Mouse (Mus musculus): ENCODE measurements around the gene Zfp275.

DNA sequence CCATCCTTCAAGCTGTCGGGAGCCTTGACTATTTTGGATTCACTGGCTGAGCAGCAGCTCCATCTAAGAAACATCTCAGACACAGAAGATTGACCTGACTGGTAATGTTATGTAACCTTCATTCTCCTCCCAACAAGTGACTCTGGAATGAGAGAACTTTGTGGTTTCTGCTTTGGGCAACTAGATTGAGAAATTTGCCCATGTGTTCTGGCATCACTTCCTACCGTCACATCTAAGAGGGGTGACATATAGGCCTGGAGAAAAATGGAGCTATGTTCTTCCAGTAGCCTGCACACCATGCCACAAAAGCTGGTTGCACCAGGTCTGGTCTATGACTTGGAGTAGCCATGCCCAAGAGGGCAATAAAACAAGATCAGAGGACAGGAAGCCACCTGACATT, 13.7 kb downstream of the Zfp275 start:
- TF ChIP-seq RCOR1 (conservative IDR thresholded peaks at IDR 0.05; ENCODE audit: low read depth, low read length): no peak
- no peak for TF ChIP-seq UBTF (IDR thresholded peaks at IDR 0.05; ENCODE audit: low read depth, low read length)
- TF ChIP-seq KAT2A (IDR thresholded peaks at IDR 0.05; ENCODE audit: insufficient replicate concordance, low read length): no peak
